Mouse (Mus musculus) brain, embryonic 18.5 days (tissue): ENCODE data around the gene Cdrt4.
A peak's percentile ranks its signal among the peaks of the same experiment; 100 is the strongest.

Experiments
- DNase-seq: peaks from one replicate; pipeline ENCODE4 v3.0.0-alpha.2; 2012; ENCODE audit warnings: low read depth, low spot score

Cdrt4 gene

GRCm38 (mm10) chr11:62995755-62996521, 44.9 kb downstream of the Cdrt4 start:
- no peak for DNase-seq

GRCm38 (mm10) chr11:62996522-62996898, 45.5 kb downstream of the Cdrt4 start:
- DNase-seq = no peak

- DNase-seq = no peak
Measured at GRCm38 (mm10) chr11:62997039-62997717, 46.2 kb downstream of the Cdrt4 start.

- DNase-seq = peak; percentile 45
Measured at GRCm38 (mm10) chr11:62997718-62998281, 46.8 kb downstream of the Cdrt4 start.

- no peak for DNase-seq
Measured at GRCm38 (mm10) chr11:63000126-63000525, 49.1 kb downstream of the Cdrt4 start.

- no peak for DNase-seq
Measured at GRCm38 (mm10) chr11:63004617-63005016, 53.6 kb downstream of the Cdrt4 start.

- DNase-seq = no peak
Measured at GRCm38 (mm10) chr11:63007376-63007775, 56.4 kb downstream of the Cdrt4 start.

GRCm38 (mm10) chr11:63008004-63008403, 57.0 kb downstream of the Cdrt4 start:
- DNase-seq = no peak

GRCm38 (mm10) chr11:63009761-63010160, 58.8 kb downstream of the Cdrt4 start:
- no peak for DNase-seq

GRCm38 (mm10) chr11:63017327-63018082, 66.5 kb downstream of the Cdrt4 start:
- no peak for DNase-seq

GRCm38 (mm10) chr11:63018083-63018622, 67.2 kb downstream of the Cdrt4 start:
- DNase-seq = no peak

GRCm38 (mm10) chr11:63020633-63021032, 69.6 kb downstream of the Cdrt4 start:
- DNase-seq = no peak

- DNase-seq = no peak
Measured at GRCm38 (mm10) chr11:63021141-63021806, 70.3 kb downstream of the Cdrt4 start.

GRCm38 (mm10) chr11:63023461-63023860, 72.5 kb downstream of the Cdrt4 start:
- DNase-seq = no peak

- no peak for DNase-seq
Measured at GRCm38 (mm10) chr11:63024136-63024535, 73.1 kb downstream of the Cdrt4 start.

- DNase-seq = peak; percentile 45
Measured at GRCm38 (mm10) chr11:63025476-63025875, 74.5 kb downstream of the Cdrt4 start.

GRCm38 (mm10) chr11:63026651-63027141, 75.7 kb downstream of the Cdrt4 start:
- DNase-seq = no peak

- DNase-seq = no peak
Measured at GRCm38 (mm10) chr11:63028131-63028530, 77.1 kb downstream of the Cdrt4 start.

GRCm38 (mm10) chr11:63029148-63029714, 78.2 kb downstream of the Cdrt4 start:
- no peak for DNase-seq

- no peak for DNase-seq
Measured at GRCm38 (mm10) chr11:63029721-63030120, 78.7 kb downstream of the Cdrt4 start.
